Mouse (Mus musculus): ENCODE data around the gene Lrrk1.

Lrrk1 gene

GRCm38 (mm10) chr7:66387813-66388521 is at the start of gene Lrrk1:
Gene Lrrk1 (minus strand): TSS chr7:66388350.
- DNase-seq = peak; percentile 84

- DNase-seq = peak; percentile 84
Observed at GRCm38 (mm10) chr7:66434453-66434935, 46.3 kb upstream of the Lrrk1 start.

GRCm38 (mm10) chr7:66427437-66428161 is 39.4 kb upstream of the Lrrk1 start, which contains the start of gene Aldh1a3:
Gene Aldh1a3 (minus strand): TSS chr7:66427517.
- DNase-seq = peak; percentile 79

- no peak for DNase-seq
Observed at GRCm38 (mm10) chr7:66427053-66427436, 38.9 kb upstream of the Lrrk1 start.

GRCm38 (mm10) chr7:66421903-66422302 is 33.8 kb upstream of the Lrrk1 start:
- DNase-seq = no peak

- DNase-seq = no peak
Observed at GRCm38 (mm10) chr7:66418981-66419380, 30.8 kb upstream of the Lrrk1 start.

- DNase-seq = no peak
Observed at GRCm38 (mm10) chr7:66416829-66417228, 28.7 kb upstream of the Lrrk1 start.

- no peak for DNase-seq
Observed at GRCm38 (mm10) chr7:66413093-66413492, 24.9 kb upstream of the Lrrk1 start.

- peak; percentile 67 for DNase-seq
Observed at GRCm38 (mm10) chr7:66409433-66409832, 21.3 kb upstream of the Lrrk1 start.

GRCm38 (mm10) chr7:66406971-66407370 is 18.8 kb upstream of the Lrrk1 start:
- no peak for DNase-seq

GRCm38 (mm10) chr7:66405951-66406721 is 18.0 kb upstream of the Lrrk1 start:
- DNase-seq = peak; percentile 64

GRCm38 (mm10) chr7:66405541-66405940 is 17.4 kb upstream of the Lrrk1 start:
- peak; percentile 63 for DNase-seq

GRCm38 (mm10) chr7:66404802-66405201 is 16.7 kb upstream of the Lrrk1 start:
- no peak for DNase-seq

- DNase-seq = peak; percentile 58
Observed at GRCm38 (mm10) chr7:66404141-66404540, 16.0 kb upstream of the Lrrk1 start.

- no peak for DNase-seq
Observed at GRCm38 (mm10) chr7:66402876-66403275, 14.7 kb upstream of the Lrrk1 start.

- DNase-seq = no peak
Observed at GRCm38 (mm10) chr7:66401605-66402004, 13.5 kb upstream of the Lrrk1 start.

- DNase-seq = no peak
Observed at GRCm38 (mm10) chr7:66397288-66397687, 9.1 kb upstream of the Lrrk1 start.

GRCm38 (mm10) chr7:66388621-66389532 is 727 bp upstream of the Lrrk1 start:
- peak; percentile 84 for DNase-seq

GRCm38 (mm10) chr7:66387419-66387812 is 734 bp downstream of the Lrrk1 start:
- DNase-seq = peak; percentile 60

- DNase-seq = no peak
Observed at GRCm38 (mm10) chr7:66386411-66386810, 1.7 kb downstream of the Lrrk1 start.

- no peak for DNase-seq
Observed at GRCm38 (mm10) chr7:66385826-66386225, 2.3 kb downstream of the Lrrk1 start.

GRCm38 (mm10) chr7:66384891-66385290 is 3.3 kb downstream of the Lrrk1 start:
- DNase-seq = no peak
